Mouse (Mus musculus) hindbrain, embryonic 12.5 days (tissue): ENCODE data around the gene Utp4. TPM values are rescaled to one million over a fixed set of nuclear protein-coding genes. Genes with fewer than 3 reads are reported as not detected.

Source experiments
- ATAC-seq: fragments of 200-750 bp; cut with Nextera tagmentation; 2 replicates; pipeline ENCODE4 v1.8.0; 2017; ENCODE audit warnings: moderate TSS enrichment; ENCODE audit not compliant: low FRiP score
- H3K27ac ChIP-seq: fragments of 300-500 bp; sonication (generic); 2 replicates; pipeline ENCODE4 v1.5.1; 2016; ENCODE audit warnings: mild to moderate bottlenecking
- H3K27me3 ChIP-seq: fragments of 300-500 bp; sonication (generic); 2 replicates; pipeline ENCODE4 v1.6.1; 2016; ENCODE audit warnings: mild to moderate bottlenecking
- H3K36me3 ChIP-seq: fragments of 300-500 bp; sonication (generic); 2 replicates; pipeline ENCODE4 v1.6.1; 2016; ENCODE audit warnings: mild to moderate bottlenecking
- H3K4me1 ChIP-seq: fragments of 300-500 bp; sonication (generic); 2 replicates; pipeline ENCODE4 v1.6.1; 2016
- H3K4me2 ChIP-seq: fragments of 300-500 bp; sonication (generic); replicated peaks from 2 replicates; pipeline ENCODE4 v1.6.1; 2016; ENCODE audit warnings: mild to moderate bottlenecking
- H3K4me3 ChIP-seq: fragments of 300-500 bp; sonication (generic); 2 replicates; pipeline ENCODE4 v1.5.1; 2016; ENCODE audit warnings: mild to moderate bottlenecking
- H3K9ac ChIP-seq: fragments of 300-500 bp; sonication (generic); 2 replicates; pipeline ENCODE4 v1.6.1; 2016; ENCODE audit warnings: mild to moderate bottlenecking, moderate library complexity
- H3K9me3 ChIP-seq: fragments of 300-500 bp; sonication (generic); replicated peaks from 2 replicates; pipeline ENCODE4 v1.6.1; 2016; ENCODE audit warnings: mild to moderate bottlenecking
- WGBS: fragments of 180-500 bp; shearing (Covaris S2); methylation state at CpG from one replicate; pipeline ENCODE4 v1.1.7; 2016; 5-methylcytosine and 5-hydroxymethylcytosine counted together
- polyA plus RNA-seq: library from polyadenylated mRNA; unstranded; fragments of >200 nt; fragmentation: Nextera tagmentation; extraction: Ambion mirVana; gene quantifications from 2 replicates; pipeline ENCODE4 v1.2.1, GENCODE M21; 2016

The Utp4 gene
- polyA plus RNA-seq, 1 experiment from 2014 or later: 49.0 TPM

- H3K4me1 ChIP-seq: no peaks in the 10 kb centered on the region
- 76% methylated on average over 4 of the region's 4 CpGs for WGBS
- no peak for ATAC-seq
- no peaks in the 10 kb centered on the region for H3K36me3 ChIP-seq
- H3K4me3 ChIP-seq: no peak overlapping the region
- no peaks in the 10 kb centered on the region for H3K27me3 ChIP-seq
- H3K9ac ChIP-seq: no peak overlapping the region
- no peaks in the 10 kb centered on the region for H3K9me3 ChIP-seq
- H3K27ac ChIP-seq: no peak overlapping the region
- H3K4me2 ChIP-seq: no peak overlapping the region
Observed at GRCm38 (mm10) chr8:106953571-106953970, 60.1 kb downstream of the Utp4 start.

GRCm38 (mm10) chr8:106957086-106957485 is 63.6 kb downstream of the Utp4 start:
- Histone ChIP-seq H3K9me3 (no peaks in the 10 kb centered on the region), H3K36me3 (no peaks in the 10 kb centered on the region), H3K4me1 (no peaks in the 10 kb centered on the region), H3K27me3 (no peaks in the 10 kb centered on the region), H3K4me3 (no peak overlapping the region), H3K27ac (no peak overlapping the region), H3K9ac (no peak overlapping the region), H3K4me2 (no peak overlapping the region)
- WGBS: 87% methylated on average over 3 of the region's 3 CpGs
- ATAC-seq: no peak

- Histone ChIP-seq H3K4me2 (no peak overlapping the region), H3K9me3 (no peaks in the 10 kb centered on the region)
- ATAC-seq: no peak
Observed at GRCm38 (mm10) chr8:106958212-106958611, 64.8 kb downstream of the Utp4 start.

GRCm38 (mm10) chr8:106959626-106960025 is 66.2 kb downstream of the Utp4 start:
- Histone ChIP-seq H3K27ac (no peak overlapping the region), H3K27me3 (no peaks in the 10 kb centered on the region), H3K36me3 (no peaks in the 10 kb centered on the region), H3K4me1 (peaks cover 7% of the 10 kb centered on the region), H3K9ac (no peak overlapping the region), H3K4me2 (no peak overlapping the region), H3K4me3 (no peak overlapping the region), H3K9me3 (no peaks in the 10 kb centered on the region)
- WGBS: 86% methylated on average over 2 of the region's 2 CpGs
- no peak for ATAC-seq

More at GRCm38 (mm10) chr8:106958212-106958611, 64.8 kb downstream of the Utp4 start:
- H3K4me1 ChIP-seq: peaks cover 2% of the 10 kb centered on the region; the same call in 1 of the 2 replicates
- no peaks in the 10 kb centered on the region for H3K27me3 ChIP-seq
- H3K9ac ChIP-seq: no peak overlapping the region
- no peak overlapping the region for H3K4me3 ChIP-seq
- 87% methylated on average over 3 of the region's 3 CpGs for WGBS
- no peaks in the 10 kb centered on the region for H3K36me3 ChIP-seq
- no peak overlapping the region for H3K27ac ChIP-seq

- Histone ChIP-seq H3K27ac (no peak overlapping the region), H3K9ac (no peak overlapping the region), H3K4me3 (no peak overlapping the region), H3K27me3 (no peaks in the 10 kb centered on the region), H3K9me3 (no peaks in the 10 kb centered on the region), H3K36me3 (no peaks in the 10 kb centered on the region), H3K4me2 (no peak overlapping the region), H3K4me1 (peaks cover 7% of the 10 kb centered on the region)
- WGBS: 92% methylated on average over 3 of the region's 3 CpGs
- no peak for ATAC-seq
Observed at GRCm38 (mm10) chr8:106962322-106962721, 68.9 kb downstream of the Utp4 start.

GRCm38 (mm10) chr8:106963365-106963764 is 69.9 kb downstream of the Utp4 start:
- Histone ChIP-seq H3K4me1 (peaks cover 7% of the 10 kb centered on the region), H3K27me3 (no peaks in the 10 kb centered on the region), H3K36me3 (no peaks in the 10 kb centered on the region), H3K9me3 (no peaks in the 10 kb centered on the region), H3K4me3 (no peak overlapping the region), H3K27ac (no peak overlapping the region), H3K4me2 (no peak overlapping the region), H3K9ac (no peak overlapping the region)
- ATAC-seq: no peak
- 18% methylated on average over 6 of the region's 6 CpGs for WGBS

- no peak for ATAC-seq
- Histone ChIP-seq H3K27ac (no peak overlapping the region), H3K36me3 (no peaks in the 10 kb centered on the region), H3K9ac (no peak overlapping the region), H3K4me1 (peaks cover 7% of the 10 kb centered on the region), H3K4me2 (no peak overlapping the region), H3K27me3 (no peaks in the 10 kb centered on the region), H3K9me3 (no peaks in the 10 kb centered on the region), H3K4me3 (no peak overlapping the region)
- 78% methylated on average over 4 of the region's 4 CpGs for WGBS
Observed at GRCm38 (mm10) chr8:106964573-106964972, 71.1 kb downstream of the Utp4 start.

GRCm38 (mm10) chr8:106969964-106970363 is 76.5 kb downstream of the Utp4 start:
- Histone ChIP-seq H3K27me3 (no peaks in the 10 kb centered on the region), H3K36me3 (no peaks in the 10 kb centered on the region), H3K4me2 (no peak overlapping the region), H3K27ac (no peak overlapping the region), H3K9ac (no peak overlapping the region), H3K9me3 (no peaks in the 10 kb centered on the region), H3K4me3 (no peak overlapping the region), H3K4me1 (no peaks in the 10 kb centered on the region)
- no peak for ATAC-seq
- 87% methylated on average over 3 of the region's 3 CpGs for WGBS

- no peak for ATAC-seq
- Histone ChIP-seq H3K4me2 (no peak overlapping the region), H3K9ac (no peak overlapping the region), H3K36me3 (no peaks in the 10 kb centered on the region), H3K9me3 (no peaks in the 10 kb centered on the region), H3K27ac (no peak overlapping the region), H3K4me1 (no peaks in the 10 kb centered on the region), H3K27me3 (no peaks in the 10 kb centered on the region), H3K4me3 (no peak overlapping the region)
- 70% methylated on average over 5 of the region's 5 CpGs for WGBS
Observed at GRCm38 (mm10) chr8:106971916-106972315, 78.5 kb downstream of the Utp4 start.

Other genes starting within 250 kb of the Utp4 start
- 10.3 and 10.8 TPM in 2 replicates for gene Tango6, start 210.6 kb upstream of the Utp4 start, polyA plus RNA-seq
- 0.22 and 0.27 TPM in 2 replicates for gene Has3, start 23.4 kb upstream of the Utp4 start, polyA plus RNA-seq
- gene Sntb2, start 42.1 kb downstream of the Utp4 start, polyA plus RNA-seq: 11.5 and 11.9 TPM in 2 replicates
- 103 and 107 TPM in 2 replicates for gene Vps4a, start 137.6 kb downstream of the Utp4 start, polyA plus RNA-seq
- 41.1 and 45.8 TPM in 2 replicates for gene Pdf, start 155.0 kb downstream of the Utp4 start, polyA plus RNA-seq
- gene Cog8, start 163.1 kb downstream of the Utp4 start, polyA plus RNA-seq: 43.6 and 47.5 TPM in 2 replicates
- 71.8 and 74.4 TPM in 2 replicates for gene Nip7, start 163.2 kb downstream of the Utp4 start, polyA plus RNA-seq
- not detected in 2 replicates for gene Tmed6, start 172.0 kb downstream of the Utp4 start, polyA plus RNA-seq
- gene Terf2, start 202.9 kb downstream of the Utp4 start, polyA plus RNA-seq: 23.2 TPM in 2 replicates